Mouse (Mus musculus) heart, postnatal 0 days (tissue): ENCODE results near the gene Hrnr. TPM values are rescaled to one million over a fixed set of nuclear protein-coding genes. Genes with fewer than 3 reads are reported as not detected.

Source experiments
- ATAC-seq: fragments of 200-750 bp; cut with Nextera tagmentation; 2 replicates; pipeline ENCODE4 v1.8.0; 2017; ENCODE audit warnings: low read depth, moderate number of reproducible peaks, moderate library complexity; ENCODE audit not compliant: insufficient read depth
- DNase-seq: peaks from one replicate; pipeline ENCODE4 v3.0.0-alpha.2; 2016; ENCODE audit warnings: low spot score
- H3K27ac ChIP-seq: fragments of 300-500 bp; sonication (generic); 2 replicates; pipeline ENCODE4 v1.5.1; 2014; ENCODE audit warnings: low read depth, mild to moderate bottlenecking
- H3K27me3 ChIP-seq: fragments of 300-500 bp; sonication (generic); 2 replicates; pipeline ENCODE4 v1.6.1; 2014; ENCODE audit warnings: low read length, mixed read lengths; ENCODE audit not compliant: control insufficient read depth, insufficient read depth
- H3K36me3 ChIP-seq: fragments of 300-500 bp; sonication (generic); replicated peaks from 2 replicates; pipeline ENCODE4 v1.6.1; 2014; ENCODE audit warnings: low read length, mixed read lengths; ENCODE audit not compliant: control insufficient read depth, insufficient read depth
- H3K4me1 ChIP-seq: fragments of 300-500 bp; sonication (generic); 2 replicates; pipeline ENCODE4 v1.6.1; 2014; ENCODE audit warnings: antibody characterized with exemption; ENCODE audit not compliant: control insufficient read depth, insufficient read depth
- H3K4me2 ChIP-seq: fragments of 300-500 bp; sonication (generic); 2 replicates; pipeline ENCODE4 v1.6.1; 2014; ENCODE audit warnings: low read depth, mild to moderate bottlenecking, low read length, moderate library complexity
- H3K4me3 ChIP-seq: fragments of 300-500 bp; sonication (generic); 2 replicates; pipeline ENCODE4 v1.5.1; 2014; ENCODE audit warnings: low read depth, low read length
- H3K9ac ChIP-seq: fragments of 300-500 bp; sonication (generic); replicated peaks from 2 replicates; pipeline ENCODE4 v1.6.1; 2014; ENCODE audit warnings: low read depth, low read length, mixed read lengths
- H3K9me3 ChIP-seq: fragments of 300-500 bp; sonication (generic); replicated peaks from 2 replicates; pipeline ENCODE4 v1.6.1; 2016; ENCODE audit warnings: low read length; ENCODE audit not compliant: control insufficient read depth
- CTCF ChIP-seq: IDR thresholded peaks from 2 replicates; pipeline ENCODE4 v1.5.1; 2016; ENCODE audit warnings: antibody characterized with exemption, control low read depth, low read depth
- WGBS: fragments of 180-500 bp; shearing (Covaris S2); extraction: QIAGEN DNeasy Blood & Tissue Kit; methylation state at CpG from one replicate; pipeline ENCODE4 v1.1.7; 2014; 5-methylcytosine and 5-hydroxymethylcytosine counted together
- polyA plus RNA-seq: library from polyadenylated mRNA; unstranded; fragments of >200 nt; fragmentation: Nextera tagmentation; extraction: Ambion mirVana; gene quantifications from 2 replicates; pipeline ENCODE4 v1.2.1, GENCODE M21; 2015
- total RNA-seq: library from RNA; depleted of rRNA; stranded (reverse); fragments of >200 nt; gene quantifications from 2 replicates; pipeline ENCODE4 v1.2.3, GENCODE M21; 2014; ENCODE audit warnings: low replicate concordance; rRNA removed

Gene Hrnr
- total and polyA plus RNA-seq, 2 experiments from 2014 or later: not detected

- Histone ChIP-seq H3K4me3 (no peak overlapping the region), H3K4me1 (no peaks in the 10 kb centered on the region), H3K27me3 (no peaks in the 10 kb centered on the region), H3K36me3 (no peaks in the 10 kb centered on the region), H3K4me2 (no peak overlapping the region), H3K9ac (no peak overlapping the region), H3K9me3 (no peaks in the 10 kb centered on the region), H3K27ac (no peak overlapping the region)
- no peak for DNase-seq
- TF ChIP-seq CTCF: no peak
- WGBS: 49% methylated on average over 4 of the region's 4 CpGs
- ATAC-seq: no peak
These were observed 58.6 kb downstream of the Hrnr start for GRCm38 (mm10) chr3:93378146-93378545.

Other genes starting within 250 kb of the Hrnr start
- not detected in 2 replicates for gene Crnn, start 175.0 kb upstream of the Hrnr start, total RNA-seq
- not detected in 2 replicates for gene Crnn, start 175.0 kb upstream of the Hrnr start, polyA plus RNA-seq
- not detected in 2 replicates for gene Flg2, start 122.5 kb upstream of the Hrnr start, total RNA-seq
- not detected in 2 replicates for gene Flg2, start 122.5 kb upstream of the Hrnr start, polyA plus RNA-seq
- gene Flg, start 46.2 kb upstream of the Hrnr start, total RNA-seq: 0.15 TPM in 1 of 2 replicates, not detected in the other
- gene Flg, start 46.2 kb upstream of the Hrnr start, polyA plus RNA-seq: not detected in 2 replicates
- gene Rptn, start 74.0 kb downstream of the Hrnr start, total RNA-seq: not detected in 2 replicates
- gene Rptn, start 74.0 kb downstream of the Hrnr start, polyA plus RNA-seq: not detected in 2 replicates
- gene Tchh, start 122.6 kb downstream of the Hrnr start, total RNA-seq: 0.08 and 0.31 TPM in 2 replicates
- 0.23 and 0.25 TPM in 2 replicates for gene Tchh, start 122.6 kb downstream of the Hrnr start, polyA plus RNA-seq
- gene Tchhl1, start 149.0 kb downstream of the Hrnr start, total RNA-seq: not detected in 2 replicates
- gene Tchhl1, start 149.0 kb downstream of the Hrnr start, polyA plus RNA-seq: not detected in 2 replicates
- 47.5 and 77.1 TPM in 2 replicates for gene S100a11, start 200.7 kb downstream of the Hrnr start, total RNA-seq
- 686 TPM in 2 replicates for gene S100a11, start 200.7 kb downstream of the Hrnr start, polyA plus RNA-seq
- gene S100a10, start 235.3 kb downstream of the Hrnr start, total RNA-seq: 199 and 247 TPM in 2 replicates
- gene S100a10, start 235.3 kb downstream of the Hrnr start, polyA plus RNA-seq: 174 and 192 TPM in 2 replicates